Mouse (Mus musculus): Measurements from ENCODE around the gene Gm8265.
"Not testable (repeated sequence)": the region's sequence is repeated elsewhere in the genome, so short reads cannot be mapped to it uniquely, and the experiment has no call there.

Gm8265 gene

DNA sequence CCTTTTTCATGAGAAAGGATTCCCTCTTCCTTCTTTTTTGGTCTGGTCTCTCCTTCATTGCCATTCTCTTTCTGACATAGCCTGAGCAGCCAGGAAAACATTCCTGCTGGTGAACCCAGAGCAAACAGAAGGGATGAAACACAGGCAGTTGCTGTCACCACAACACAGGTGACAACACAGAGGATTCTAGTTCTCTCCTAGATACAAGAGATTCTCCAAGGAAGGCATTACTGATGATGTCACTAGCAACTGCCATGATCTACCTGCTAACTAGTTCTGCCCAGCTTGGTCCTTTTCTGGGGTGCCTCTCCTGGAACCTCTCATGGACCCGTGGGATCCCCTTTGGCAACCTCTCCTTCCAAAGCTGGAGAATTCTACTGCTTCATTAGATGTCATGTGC is at the start of gene Gm8265:
TSS of gene Gm8265 (minus strand) at position 101 of the 400 bp plus-strand sequence.
- not testable (repeated sequence) for DNase-seq (ENCODE audit: low read depth, low spot score)
